Mouse (Mus musculus) forebrain, embryonic 16.5 days (tissue): ENCODE measurements around the gene Ncoa6. TPM values are rescaled to one million over a fixed set of nuclear protein-coding genes. Genes with fewer than 3 reads are reported as not detected.
A peak's percentile ranks its signal among the peaks of the same experiment; 100 is the strongest.

Source experiments
- ATAC-seq: fragments of 200-750 bp; cut with Nextera tagmentation; 2 replicates; pipeline ENCODE4 v1.8.0; 2017; ENCODE audit warnings: mild to moderate bottlenecking, moderate library complexity
- H3K27ac ChIP-seq: fragments of 300-500 bp; sonication (generic); 2 replicates; pipeline ENCODE4 v1.5.1; 2014; ENCODE audit warnings: low read length, control low read depth
- H3K27me3 ChIP-seq: fragments of 300-500 bp; sonication (generic); replicated peaks from 2 replicates; pipeline ENCODE4 v1.6.1; 2014; ENCODE audit warnings: low read length; ENCODE audit not compliant: control insufficient read depth, insufficient read depth
- H3K36me3 ChIP-seq: fragments of 300-500 bp; sonication (generic); 2 replicates; pipeline ENCODE4 v1.6.1; 2014; ENCODE audit not compliant: control insufficient read depth, insufficient read depth
- H3K4me1 ChIP-seq: fragments of 300-500 bp; sonication (generic); replicated peaks from 2 replicates; pipeline ENCODE4 v1.6.1; 2014; ENCODE audit warnings: low read length; ENCODE audit not compliant: control insufficient read depth, insufficient read depth
- H3K4me2 ChIP-seq: fragments of 300-500 bp; sonication (generic); 2 replicates; pipeline ENCODE4 v1.6.1; 2014; ENCODE audit warnings: mild to moderate bottlenecking, low read length, control low read depth
- H3K4me3 ChIP-seq: fragments of 300-500 bp; sonication (generic); replicated peaks from 2 replicates; pipeline ENCODE4 v1.5.1; 2014; ENCODE audit warnings: mild to moderate bottlenecking, low read length, control low read depth
- H3K9ac ChIP-seq: fragments of 300-500 bp; sonication (generic); replicated peaks from 2 replicates; pipeline ENCODE4 v1.6.1; 2014; ENCODE audit warnings: low read depth, low read length, control low read depth
- H3K9me3 ChIP-seq: fragments of 300-500 bp; sonication (generic); 2 replicates; pipeline ENCODE4 v1.6.1; 2016; ENCODE audit warnings: low read length; ENCODE audit not compliant: control insufficient read depth
- WGBS: fragments of 180-500 bp; shearing (Covaris S2); extraction: QIAGEN DNeasy Blood & Tissue Kit; methylation state at CpG from one replicate; pipeline ENCODE4 v1.1.7; 2014; 5-methylcytosine and 5-hydroxymethylcytosine counted together
- polyA plus RNA-seq: library from polyadenylated mRNA; unstranded; fragments of >200 nt; fragmentation: Nextera tagmentation; extraction: Ambion mirVana; gene quantifications from 2 replicates; pipeline ENCODE4 v1.2.1, GENCODE M21; 2015

Gene Ncoa6
- polyA plus RNA-seq, 1 experiment from 2014 or later: 26.9 TPM

- Histone ChIP-seq H3K4me3 (no peak overlapping the region), H3K27ac (no peak overlapping the region), H3K9ac (no peak overlapping the region), H3K9me3 (no peaks in the 10 kb centered on the region), H3K27me3 (no peaks in the 10 kb centered on the region), H3K36me3 (peaks cover 2% of the 10 kb centered on the region; the same call in 1 of the 2 replicates), H3K4me1 (peaks cover 6% of the 10 kb centered on the region; the same call in 1 of the 2 replicates), H3K4me2 (no peak overlapping the region)
- WGBS: 90% methylated on average over 9 of the region's 9 CpGs
- no peak for ATAC-seq
Observed at GRCm38 (mm10) chr2:155505811-155506210, 32.1 kb upstream of the Ncoa6 start.

GRCm38 (mm10) chr2:155504440-155505355 lies 31.0 kb upstream of the Ncoa6 start:
- Histone ChIP-seq H3K9ac (no peak overlapping the region), H3K27me3 (no peaks in the 10 kb centered on the region), H3K4me2 (no peak overlapping the region), H3K4me1 (peaks cover 6% of the 10 kb centered on the region; the same call in 1 of the 2 replicates), H3K27ac (no peak overlapping the region), H3K9me3 (no peaks in the 10 kb centered on the region), H3K4me3 (no peak overlapping the region), H3K36me3 (peaks cover 2% of the 10 kb centered on the region; the same call in 1 of the 2 replicates)
- no peak for ATAC-seq
- WGBS: 40% methylated on average over 13 of the region's 13 CpGs

GRCm38 (mm10) chr2:155502596-155502995 lies 28.9 kb upstream of the Ncoa6 start:
- Histone ChIP-seq H3K27ac (no peak overlapping the region), H3K27me3 (no peaks in the 10 kb centered on the region), H3K36me3 (peaks cover 9% of the 10 kb centered on the region), H3K4me1 (peaks cover 3% of the 10 kb centered on the region; the same call in 1 of the 2 replicates), H3K9ac (no peak overlapping the region), H3K9me3 (no peaks in the 10 kb centered on the region), H3K4me3 (no peak overlapping the region), H3K4me2 (no peak overlapping the region)
- no peak for ATAC-seq
- 90% methylated on average over 7 of the region's 7 CpGs for WGBS

GRCm38 (mm10) chr2:155490998-155491397 lies 17.3 kb upstream of the Ncoa6 start:
- no peak overlapping the region for H3K27ac ChIP-seq
- no peaks in the 10 kb centered on the region for H3K9me3 ChIP-seq
- H3K27me3 ChIP-seq: no peaks in the 10 kb centered on the region
- no peak overlapping the region for H3K9ac ChIP-seq
- no peak for ATAC-seq
- H3K4me3 ChIP-seq: no peak overlapping the region
- H3K4me2 ChIP-seq: no peak overlapping the region
- WGBS: 96% methylated on average over 6 of the region's 6 CpGs
- H3K4me1 ChIP-seq: no peaks in the 10 kb centered on the region
- H3K36me3 ChIP-seq: peaks cover 7% of the 10 kb centered on the region

GRCm38 (mm10) chr2:155482021-155482420 lies 8.3 kb upstream of the Ncoa6 start:
- Histone ChIP-seq H3K27me3 (no peaks in the 10 kb centered on the region), H3K36me3 (no peaks in the 10 kb centered on the region), H3K4me3 (no peak overlapping the region), H3K4me2 (no peak overlapping the region), H3K27ac (no peak overlapping the region), H3K9me3 (no peaks in the 10 kb centered on the region), H3K9ac (no peak overlapping the region), H3K4me1 (no peaks in the 10 kb centered on the region)
- ATAC-seq: no peak
- WGBS: 41% methylated on average over 3 of the region's 3 CpGs

GRCm38 (mm10) chr2:155472671-155473569 lies 774 bp downstream of the Ncoa6 start:
- H3K4me1 ChIP-seq: peaks cover 31% of the 10 kb centered on the region
- peak; percentile 3 for ATAC-seq
- H3K27ac ChIP-seq: peak overlapping the region; percentile 86
- WGBS: under 1% methylated on average over 70 of the region's 71 CpGs
- peak overlapping the region; percentile 86 for H3K4me3 ChIP-seq
- peak overlapping the region; percentile 86 for H3K4me2 ChIP-seq
- no peaks in the 10 kb centered on the region for H3K27me3 ChIP-seq
- no peaks in the 10 kb centered on the region for H3K36me3 ChIP-seq
- H3K9ac ChIP-seq: peak overlapping the region; percentile 97
- H3K9me3 ChIP-seq: no peaks in the 10 kb centered on the region

- Histone ChIP-seq H3K36me3 (no peaks in the 10 kb centered on the region), H3K9ac (no peak overlapping the region), H3K9me3 (no peaks in the 10 kb centered on the region), H3K4me2 (no peak overlapping the region), H3K27ac (no peak overlapping the region), H3K27me3 (no peaks in the 10 kb centered on the region), H3K4me1 (peaks cover 16% of the 10 kb centered on the region), H3K4me3 (no peak overlapping the region)
- ATAC-seq: no peak
- WGBS: 90% methylated on average over 1 of the region's 1 CpGs
Observed at GRCm38 (mm10) chr2:155466861-155467260, 6.8 kb downstream of the Ncoa6 start.

GRCm38 (mm10) chr2:155453591-155453990 lies 20.1 kb downstream of the Ncoa6 start:
- WGBS: 79% methylated on average over 7 of the region's 7 CpGs
- no peak overlapping the region for H3K4me3 ChIP-seq
- no peak for ATAC-seq
- H3K9ac ChIP-seq: no peak overlapping the region
- H3K36me3 ChIP-seq: no peaks in the 10 kb centered on the region
- no peaks in the 10 kb centered on the region for H3K27me3 ChIP-seq
- no peaks in the 10 kb centered on the region for H3K4me1 ChIP-seq
- no peaks in the 10 kb centered on the region for H3K9me3 ChIP-seq
- H3K4me2 ChIP-seq: no peak overlapping the region
- H3K27ac ChIP-seq: no peak overlapping the region

GRCm38 (mm10) chr2:155451256-155451655 lies 22.4 kb downstream of the Ncoa6 start:
- WGBS: 83% methylated on average over 5 of the region's 5 CpGs
- no peaks in the 10 kb centered on the region for H3K9me3 ChIP-seq
- no peaks in the 10 kb centered on the region for H3K27me3 ChIP-seq
- H3K9ac ChIP-seq: no peak overlapping the region
- no peak for ATAC-seq
- H3K4me1 ChIP-seq: no peaks in the 10 kb centered on the region
- H3K4me2 ChIP-seq: no peak overlapping the region
- H3K4me3 ChIP-seq: no peak overlapping the region
- no peaks in the 10 kb centered on the region for H3K36me3 ChIP-seq
- H3K27ac ChIP-seq: no peak overlapping the region
